Mouse (Mus musculus) lung, adult 2 months (tissue): ENCODE measurements around the gene Sp110.
"Not testable (repeated sequence)": the region's sequence is repeated elsewhere in the genome, so short reads cannot be mapped to it uniquely, and the experiment has no call there.

Experiments
- CTCF ChIP-seq: fragments of 200-500 bp; IDR thresholded peaks from 2 replicates; pipeline ENCODE4 v1.5.1; 2011; ENCODE audit warnings: mild to moderate bottlenecking, low read length, control low read depth; ENCODE audit not compliant: insufficient read depth
- POLR2A ChIP-seq: fragments of 200-500 bp; IDR thresholded peaks from 2 replicates; pipeline ENCODE4 v1.6.1; 2011; ENCODE audit warnings: low read depth, mild to moderate bottlenecking, control low read depth, low read length, borderline replicate concordance; ENCODE audit errors: extremely low read depth

DNA sequence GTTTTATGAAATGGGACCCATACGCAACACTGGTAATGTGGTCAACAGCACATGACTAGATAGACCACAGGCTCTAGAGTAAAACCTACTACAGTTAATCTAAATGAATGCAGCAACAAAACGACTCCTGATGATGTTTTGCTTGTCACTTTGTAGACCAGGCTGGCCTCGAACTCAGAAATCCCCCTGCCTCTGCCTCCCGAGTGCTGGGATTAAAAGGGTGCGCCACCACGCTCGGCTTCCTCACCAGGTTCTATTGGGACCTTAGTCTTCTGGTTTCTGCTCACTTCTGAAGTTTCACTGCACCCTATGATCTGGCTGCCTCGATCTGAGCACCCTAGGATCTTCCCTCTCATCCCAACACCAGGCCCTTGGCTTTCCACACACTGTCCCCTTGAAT is 6.1 kb downstream of the Sp110 start:
- not testable (repeated sequence) for TF ChIP-seq CTCF, POLR2A
